In genomic region chr3:84594894-84595676, GRCm38 (mm10) we compare ENCODE assay signal across 8 mouse cellular contexts. TPM values are rescaled to one million over a fixed set of nuclear protein-coding genes. Genes with fewer than 3 reads are reported as not detected.
DNase-seq lines count a peak whose midpoint lies in the region; ATAC-seq and TF ChIP-seq lines count a peak whose summit lies in the region.

No protein-coding gene starts in this region.

- no peaks in the 10 kb centered on the region for H3K9me3 ChIP-seq in heart, embryonic 14.5 days (ENCODE audit: control insufficient read depth, low read length)
- no peaks in the 10 kb centered on the region for H3K9me3 ChIP-seq in liver, embryonic 11.5 days (ENCODE audit: control insufficient read depth, low read length)

- peak overlapping the region; percentile 24 to 39 for H3K4me3 ChIP-seq in heart, embryonic 14.5 days (ENCODE audit: control insufficient read depth in 1 of 2, insufficient read depth in 1 of 2, low read depth in 1 of 2, low read length in 2 of 2)
- H3K4me3 ChIP-seq in bone marrow, adult 2 months (replicated peaks; ENCODE audit: control insufficient read depth, low read depth, low read length): peak overlapping the region; percentile 18
- peak overlapping the region; percentile 30 for H3K4me3 ChIP-seq in liver, embryonic 11.5 days (ENCODE audit: low read depth, low read length)
- no peak overlapping the region for H3K4me3 ChIP-seq in cerebellum, adult 2 months (replicated peaks; ENCODE audit: insufficient read depth, low read depth, low read length)

- ATAC-seq in heart, embryonic 14.5 days (ENCODE audit: insufficient number of reproducible peaks, insufficient read depth, low FRiP score, low read depth): no peak
- ATAC-seq in liver, embryonic 11.5 days (replicated peaks; ENCODE audit: low FRiP score): no peak

- H3K9ac ChIP-seq in heart, embryonic 14.5 days (ENCODE audit: low read length): peak overlapping the region; percentile 48
- no peak overlapping the region for H3K9ac ChIP-seq in liver, embryonic 11.5 days (ENCODE audit: low read depth, low read length)

- no peaks in the 10 kb centered on the region for H3K36me3 ChIP-seq in heart, embryonic 14.5 days (ENCODE audit: control insufficient read depth, insufficient read depth, low read length)
- H3K36me3 ChIP-seq in liver, embryonic 11.5 days (ENCODE audit: control insufficient read depth, insufficient read depth, low read length): no peaks in the 10 kb centered on the region

- peaks cover 2 to 12% of the 10 kb centered on the region in 2 experiments; a peak in 3 of 4 replicates for H3K4me1 ChIP-seq in heart, embryonic 14.5 days (ENCODE audit: control insufficient read depth in 2 of 2, insufficient read depth in 2 of 2, low read length in 2 of 2)
- H3K4me1 ChIP-seq in bone marrow, adult 2 months (ENCODE audit: control insufficient read depth, insufficient read depth, low read length): peaks cover 1% of the 10 kb centered on the region; the same call in 1 of the 2 replicates
- no peaks in the 10 kb centered on the region for H3K4me1 ChIP-seq in liver, embryonic 11.5 days (replicated peaks; ENCODE audit: control insufficient read depth, insufficient read depth, low read length)
- no peaks in the 10 kb centered on the region for H3K4me1 ChIP-seq in cerebellum, adult 2 months (ENCODE audit: control insufficient read depth, insufficient read depth, low read length)

- intact Hi-C loops in heart, postnatal 10 days (cut with DNase I): no loop called here

- no peak overlapping the region for H3K27ac ChIP-seq in heart, embryonic 14.5 days (replicated peaks in 1 of 2; ENCODE audit: control insufficient read depth in 1 of 2, insufficient read depth in 1 of 2, low read depth in 2 of 2, low read length in 2 of 2)
- no peak overlapping the region for H3K27ac ChIP-seq in bone marrow, adult 2 months (ENCODE audit: control insufficient read depth, insufficient read depth, low read depth, low read length, poor library complexity)
- no peak overlapping the region for H3K27ac ChIP-seq in liver, embryonic 11.5 days (ENCODE audit: low read depth, low read length)
- H3K27ac ChIP-seq in cerebellum, adult 2 months (ENCODE audit: insufficient read depth, low read length): no peak overlapping the region

- TF ChIP-seq POLR2A in bone marrow, adult 2 months (IDR thresholded peaks at IDR 0.05; ENCODE audit: borderline replicate concordance, control insufficient read depth, low read depth, low read length): no peak
- no peak for TF ChIP-seq POLR2A in cerebellum, adult 2 months (IDR thresholded peaks at IDR 0.05; ENCODE audit: borderline replicate concordance, insufficient read depth, low read length)

- WGBS in heart, embryonic 14.5 days: 6% methylated on average over 23 of the region's 23 CpGs
- 7% methylated on average over 23 of the region's 23 CpGs for WGBS in bone marrow, adult 2 months
- 5% methylated on average over 23 of the region's 23 CpGs for WGBS in liver, embryonic 11.5 days
- WGBS in cerebellum, adult 2 months: 11% methylated on average over 23 of the region's 23 CpGs

- no peak for DNase-seq in heart, postnatal 10 days
- peak; percentile 12 for DNase-seq in heart, postnatal 4 days
- no peak for DNase-seq in liver, embryonic 11.5 days (ENCODE audit: low spot score)
- DNase-seq in right cerebral cortex, adult 18-20 months: peak; percentile 45
- DNase-seq in adrenal gland, postnatal 10 days: no peak
- DNase-seq in cerebellum, adult 2 months: no peak

- no peak for TF ChIP-seq CTCF in bone marrow, adult 2 months (IDR thresholded peaks at IDR 0.05; ENCODE audit: control insufficient read depth, insufficient read depth, low read length)
- no peak for TF ChIP-seq CTCF in cerebellum, adult 2 months (IDR thresholded peaks at IDR 0.05; ENCODE audit: borderline replicate concordance, insufficient read depth, low read depth, low read length)

- peaks cover 4% of the 10 kb centered on the region; the same call in 1 of the 2 replicates for H3K27me3 ChIP-seq in heart, embryonic 14.5 days (ENCODE audit: control insufficient read depth, insufficient read depth, low read length)
- H3K27me3 ChIP-seq in liver, embryonic 11.5 days (replicated peaks; ENCODE audit: control insufficient read depth, insufficient read depth, low read length): peaks cover 19% of the 10 kb centered on the region
- H3K27me3 ChIP-seq in cerebellum, adult 2 months (ENCODE audit: control insufficient read depth, insufficient read depth, low read length): no peaks in the 10 kb centered on the region; the same call in 1 of the 2 replicates

- peak overlapping the region; percentile 64 for H3K4me2 ChIP-seq in heart, embryonic 14.5 days (ENCODE audit: low read length)
- H3K4me2 ChIP-seq in liver, embryonic 11.5 days: peak overlapping the region; percentile 55

RNA-seq across cellular contexts. Expression of gene Tigd4, which starts 1.7 kb away (rescaled TPM):
- polyA plus RNA-seq in heart, embryonic 14.5 days (2014; fragmentation: Nextera tagmentation; extraction: Ambion mirVana): 0.20 and 0.26 TPM in 2 replicates
- under 1 TPM; 0.07 to 0.26 TPM for total RNA-seq in heart, postnatal 10 days (2021)
- not detected in 2 replicates for polyA plus RNA-seq in bone marrow, adult 2 months (2011; ENCODE audit: insufficient read depth, insufficient read length, low replicate concordance, missing spikeins)
- total RNA-seq in heart, postnatal 4 days (2021): under 1 TPM; 0.33 to 0.34 TPM
- polyA plus RNA-seq in liver, embryonic 11.5 days (2014; fragmentation: Nextera tagmentation; extraction: Ambion mirVana): not detected in 2 replicates
- under 1 TPM; 0.45 to 0.90 TPM for total RNA-seq in adrenal gland, postnatal 10 days (2021)
- polyA plus RNA-seq in cerebellum, adult 2 months (2012; rRNA removed): 0.06 and 0.11 TPM in 2 replicates

RNA-seq across cellular contexts. Expression of gene Arfip1, which starts 12.7 kb away (rescaled TPM):
- 57.4 and 58.2 TPM in 2 replicates for polyA plus RNA-seq in heart, embryonic 14.5 days (2014; fragmentation: Nextera tagmentation; extraction: Ambion mirVana)
- 10 to 100 TPM; 28.0 to 28.4 TPM for total RNA-seq in heart, postnatal 10 days (2021)
- 5.5 and 9.6 TPM in 2 replicates for polyA plus RNA-seq in bone marrow, adult 2 months (2011; ENCODE audit: insufficient read depth, insufficient read length, low replicate concordance, missing spikeins)
- total RNA-seq in heart, postnatal 4 days (2021): 10 to 100 TPM; 36.0 to 41.6 TPM
- 30.9 and 33.7 TPM in 2 replicates for polyA plus RNA-seq in liver, embryonic 11.5 days (2014; fragmentation: Nextera tagmentation; extraction: Ambion mirVana)
- 10 to 100 TPM; 44.7 to 45.8 TPM for total RNA-seq in adrenal gland, postnatal 10 days (2021)
- polyA plus RNA-seq in cerebellum, adult 2 months (2012; rRNA removed): 16.6 and 17.1 TPM in 2 replicates

Comparison
In these comparisons a context has a peak if more than half of its experiments do, and no peak if none do; other contexts are left out.
1. DNase-seq: peak in heart, postnatal 4 days (single experiment) and right cerebral cortex, adult 18-20 months (single experiment); none in heart, postnatal 10 days (0 of 2), liver, embryonic 11.5 days (single experiment), adrenal gland, postnatal 10 days (single experiment) and cerebellum, adult 2 months (0 of 2).